Mouse (Mus musculus) retina, postnatal 7 days (tissue): Measurements from ENCODE around the gene Kcnab3.
"Not testable (repeated sequence)": the region's sequence is repeated elsewhere in the genome, so short reads cannot be mapped to it uniquely, and the experiment has no call there.

ENCODE experiments used
- DNase-seq: peaks from one replicate; pipeline ENCODE4 v3.0.0-alpha.2; 2012; ENCODE audit warnings: low read depth, low spot score

Kcnab3 gene

GRCm38 (mm10) chr11:69325628-69326407 is at the start of gene Kcnab3:
Gene Kcnab3, plus strand, starts transcription at chr11:69326258.
- DNase-seq, result peak; percentile 73

- DNase-seq, result no peak
Measured at GRCm38 (mm10) chr11:69277267-69277666, 48.8 kb upstream of the Kcnab3 start.

GRCm38 (mm10) chr11:69291111-69291510 is 34.9 kb upstream of the Kcnab3 start:
- no peak for DNase-seq

- DNase-seq, result no peak
Measured at GRCm38 (mm10) chr11:69295286-69295685, 30.8 kb upstream of the Kcnab3 start.

GRCm38 (mm10) chr11:69297799-69298198 is 28.3 kb upstream of the Kcnab3 start:
- no peak for DNase-seq

- DNase-seq, result no peak
Measured at GRCm38 (mm10) chr11:69298231-69298630, 27.8 kb upstream of the Kcnab3 start.

- DNase-seq, result no peak
Measured at GRCm38 (mm10) chr11:69302817-69303216, 23.2 kb upstream of the Kcnab3 start.

- no peak for DNase-seq
Measured at GRCm38 (mm10) chr11:69305291-69305690, 20.8 kb upstream of the Kcnab3 start.

GRCm38 (mm10) chr11:69306039-69306438 is 20.0 kb upstream of the Kcnab3 start:
- no peak for DNase-seq

GRCm38 (mm10) chr11:69311266-69311665 is 14.8 kb upstream of the Kcnab3 start:
- DNase-seq, result peak; percentile 53

- DNase-seq, result no peak
Measured at GRCm38 (mm10) chr11:69316361-69316760, 9.7 kb upstream of the Kcnab3 start.

- DNase-seq, result not testable (repeated sequence)
Measured at GRCm38 (mm10) chr11:69318000-69318399, 8.1 kb upstream of the Kcnab3 start.

- DNase-seq, result no peak
Measured at GRCm38 (mm10) chr11:69321580-69321979, 4.5 kb upstream of the Kcnab3 start.

- DNase-seq, result no peak
Measured at GRCm38 (mm10) chr11:69322010-69322409, 4.0 kb upstream of the Kcnab3 start.

- DNase-seq, result no peak
Measured at GRCm38 (mm10) chr11:69322693-69323471, 3.2 kb upstream of the Kcnab3 start.

GRCm38 (mm10) chr11:69323667-69324111 is 2.4 kb upstream of the Kcnab3 start, which contains the start of the genes Cntrob and Trappc1:
Gene Cntrob, minus strand, starts transcription at chr11:69323775.
Gene Trappc1, plus strand, starts transcription at chr11:69323980.
- peak; percentile 97 for DNase-seq

GRCm38 (mm10) chr11:69324749-69325148 is 1.3 kb upstream of the Kcnab3 start:
- DNase-seq, result no peak

GRCm38 (mm10) chr11:69326408-69327156 is 524 bp downstream of the Kcnab3 start:
- DNase-seq, result no peak

- DNase-seq, result no peak
Measured at GRCm38 (mm10) chr11:69327157-69327442, 1.0 kb downstream of the Kcnab3 start.

GRCm38 (mm10) chr11:69327648-69328047 is 1.6 kb downstream of the Kcnab3 start:
- no peak for DNase-seq

GRCm38 (mm10) chr11:69328517-69328916 is 2.5 kb downstream of the Kcnab3 start:
- no peak for DNase-seq

- no peak for DNase-seq
Measured at GRCm38 (mm10) chr11:69331152-69331551, 5.1 kb downstream of the Kcnab3 start.
